Mouse (Mus musculus) cerebellum, adult 18-20 months (tissue): Measurements from ENCODE around the gene Ankrd12.
A peak's percentile ranks its signal among the peaks of the same experiment; 100 is the strongest.

Experiments
- DNase-seq, 2 experiments: peaks; one replicate each; pipeline ENCODE4 v3.0.0; 2021

Gene Ankrd12

DNA sequence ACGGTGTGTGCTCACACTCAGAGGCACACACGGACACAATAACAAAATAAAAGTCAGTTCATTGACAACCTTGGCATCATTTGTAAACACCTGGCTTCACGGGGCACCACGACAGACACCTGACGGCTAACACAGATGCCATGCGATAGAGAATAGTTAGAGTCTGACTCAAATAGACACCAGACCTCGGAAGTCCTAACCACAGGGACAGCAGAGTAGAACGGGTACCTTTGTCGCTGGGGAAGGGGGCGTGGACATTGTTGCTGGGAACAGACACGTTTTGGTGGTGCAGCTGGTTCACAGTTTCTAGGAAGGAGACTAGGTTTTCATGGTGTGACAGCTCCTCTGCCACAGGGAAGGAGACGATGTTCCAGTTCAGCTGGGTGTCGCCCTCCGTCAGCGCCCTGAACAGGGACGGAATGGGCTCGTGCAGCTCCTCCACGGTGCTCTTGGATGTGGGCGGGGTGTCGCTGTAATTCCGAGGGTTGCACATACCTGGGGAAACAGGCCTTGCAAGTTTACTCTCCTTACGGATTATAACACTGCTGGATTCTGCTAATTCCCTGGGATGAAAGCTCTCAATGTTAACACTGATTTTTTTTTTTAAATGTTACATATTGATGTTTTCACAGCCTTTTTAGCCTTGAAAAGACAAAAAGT lies 147.4 kb downstream of the Ankrd12 start:
- no peak for DNase-seq

DNA sequence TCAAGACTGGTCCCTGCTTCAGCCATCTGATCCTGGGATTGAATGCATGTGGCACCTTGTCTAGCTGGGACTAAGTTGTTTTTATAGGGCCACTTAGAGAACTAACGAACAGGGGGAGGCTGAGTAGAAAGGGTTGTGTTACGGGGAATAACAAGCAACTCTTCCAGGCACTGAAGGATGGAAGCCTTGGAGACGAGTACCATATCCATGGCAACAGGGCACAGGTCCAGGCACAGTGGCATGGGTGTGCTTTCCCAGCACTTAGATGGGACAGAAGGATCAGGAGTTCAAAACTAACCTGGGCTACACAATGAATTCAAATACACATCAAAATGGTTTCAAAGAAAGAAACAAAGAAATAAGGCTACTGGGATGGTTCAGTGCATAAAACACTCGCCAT lies 149.8 kb downstream of the Ankrd12 start:
- DNase-seq: no peak

DNA sequence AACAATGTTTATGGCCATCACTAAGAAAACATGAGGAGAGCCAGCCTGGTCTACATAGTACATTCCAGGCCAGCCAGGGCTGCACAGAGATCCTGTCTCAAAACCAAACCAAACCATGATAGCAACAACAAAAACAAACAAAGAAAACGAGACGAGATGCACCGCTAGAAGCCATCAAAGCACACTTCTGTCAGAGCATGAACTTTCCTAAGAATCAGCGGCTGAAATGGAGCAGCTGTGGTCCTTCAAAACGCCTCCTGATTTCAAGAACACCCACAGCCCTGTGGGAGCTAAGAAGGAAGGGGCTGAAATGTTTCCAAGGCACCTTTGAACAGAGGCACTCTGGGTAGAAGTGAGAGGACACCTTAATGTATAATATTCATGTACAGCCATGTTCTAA lies 152.7 kb downstream of the Ankrd12 start:
- DNase-seq: no peak

DNA sequence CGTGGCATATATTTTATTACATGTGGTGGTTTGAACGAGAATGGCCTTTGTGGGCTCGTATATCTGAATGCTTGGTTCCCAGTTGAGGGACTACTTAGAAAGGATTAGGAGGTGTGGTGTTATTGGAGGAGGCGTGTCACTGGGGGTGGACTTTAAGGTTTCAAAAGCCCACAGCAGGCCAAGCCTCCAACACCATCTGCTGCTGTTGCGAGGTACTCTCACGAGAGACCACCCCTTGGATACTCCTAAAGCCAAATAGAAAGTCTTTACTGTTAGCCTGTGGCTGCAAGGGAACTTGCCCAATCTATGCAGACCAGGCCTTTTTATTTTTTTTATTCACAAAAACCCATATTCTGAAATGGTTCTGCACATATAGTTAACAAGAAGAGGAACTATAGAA lies 154.9 kb downstream of the Ankrd12 start:
- DNase-seq: no peak

DNA sequence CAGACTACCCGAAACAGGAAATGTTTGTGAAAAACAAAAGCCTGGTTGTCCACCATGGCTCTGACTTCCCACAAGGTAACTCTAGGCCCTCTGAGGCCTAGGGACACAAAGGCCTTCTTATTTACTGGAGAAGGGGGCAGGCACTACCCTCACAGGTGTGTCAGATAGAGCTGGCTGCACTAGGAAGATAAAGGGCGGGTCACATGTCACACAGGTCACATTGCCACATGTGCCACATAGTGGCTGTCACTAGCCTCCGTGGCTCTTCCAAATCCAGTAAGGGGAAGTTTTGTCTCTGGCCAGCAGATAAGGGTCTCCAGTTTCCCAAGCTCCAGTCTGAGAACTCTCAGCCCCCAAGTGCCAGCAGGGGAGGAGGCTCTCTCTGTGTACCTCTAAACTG lies 157.7 kb downstream of the Ankrd12 start:
- no peak for DNase-seq

DNA sequence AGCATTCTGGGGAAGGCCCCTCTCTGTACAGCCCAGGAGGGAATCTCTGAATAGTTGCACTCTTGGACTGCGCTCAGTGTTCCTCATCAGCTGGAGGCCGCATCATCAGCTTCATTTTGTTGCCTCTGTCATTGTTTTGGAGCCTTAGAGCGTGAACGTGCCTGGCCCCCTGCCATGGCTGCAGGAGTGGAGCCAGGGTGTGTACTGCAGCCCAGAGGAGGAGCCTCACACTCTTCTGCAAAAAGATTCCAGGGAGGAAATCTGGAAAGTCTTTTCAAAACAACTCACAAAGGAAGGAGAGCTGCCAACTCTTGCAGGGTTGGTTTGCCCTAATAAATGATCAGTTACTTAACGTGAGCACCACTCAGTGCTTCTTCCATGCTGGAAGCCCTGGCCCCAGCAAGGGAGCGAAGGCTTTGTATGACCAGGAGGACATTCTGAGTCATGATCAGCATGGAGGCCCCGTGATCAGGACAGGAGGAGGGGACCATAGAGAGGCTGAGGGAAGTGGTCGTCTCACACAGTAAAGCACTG lies 160.7 kb downstream of the Ankrd12 start:
- peak; percentile 54 to 68 for DNase-seq
